Comparison of ENCODE assay signal across 8 mouse cellular contexts in the genomic region with DNA sequence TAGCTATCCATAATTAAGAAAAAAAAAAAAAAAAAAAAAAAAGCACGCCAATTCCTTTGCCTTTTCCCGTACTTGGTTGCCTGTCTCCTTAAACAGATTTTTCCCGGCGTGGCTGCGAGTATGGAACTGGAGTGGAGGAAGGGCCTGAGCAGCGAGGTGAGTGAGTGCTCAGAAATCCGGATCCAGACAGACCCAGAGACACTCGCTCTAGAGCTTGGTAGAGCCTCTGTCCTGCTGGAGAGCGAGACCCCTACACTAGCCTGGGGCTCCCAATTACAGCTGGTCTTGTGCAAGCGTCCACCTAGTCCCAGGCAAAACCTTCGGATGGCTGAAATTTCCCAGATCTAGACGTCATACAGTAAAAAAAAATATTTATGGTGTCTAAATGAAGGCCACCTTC. TPM values are rescaled to one million over a fixed set of nuclear protein-coding genes. Genes with fewer than 3 reads are reported as not detected.
DNase-seq lines count a peak whose midpoint lies in the region; ATAC-seq and TF ChIP-seq lines count a peak whose summit lies in the region.

No protein-coding gene starts in this region.

- no peaks in the 10 kb centered on the region for H3K9me3 ChIP-seq in hindbrain, embryonic 12.5 days (replicated peaks)
- no peaks in the 10 kb centered on the region for H3K9me3 ChIP-seq in liver, embryonic 16.5 days (replicated peaks; ENCODE audit: control insufficient read depth, low read length)
- H3K9me3 ChIP-seq in stomach, embryonic 16.5 days (replicated peaks; ENCODE audit: control insufficient read depth, low read length): no peaks in the 10 kb centered on the region

- no peak overlapping the region for H3K27ac ChIP-seq in hindbrain, embryonic 12.5 days
- peak overlapping the region; percentile 93 for H3K27ac ChIP-seq in liver, embryonic 16.5 days (ENCODE audit: low read length)
- H3K27ac ChIP-seq in stomach, embryonic 16.5 days (ENCODE audit: low read length): peak overlapping the region; percentile 69

- WGBS in hindbrain, embryonic 12.5 days: under 1% methylated on average over 12 of the region's 12 CpGs
- under 1% methylated on average over 12 of the region's 12 CpGs for WGBS in liver, embryonic 16.5 days (ENCODE audit: insufficient replicate concordance)
- under 1% methylated on average over 12 of the region's 12 CpGs for WGBS in stomach, embryonic 16.5 days

- H3ac ChIP-seq in C2C12 (ENCODE audit: control insufficient read depth, insufficient read length, low read depth): peak overlapping the region; percentile 66

- H3K36me3 ChIP-seq in C2C12 (ENCODE audit: control insufficient read depth, insufficient read depth): no peaks in the 10 kb centered on the region
- H3K36me3 ChIP-seq in hindbrain, embryonic 12.5 days: no peaks in the 10 kb centered on the region
- H3K36me3 ChIP-seq in liver, embryonic 16.5 days (ENCODE audit: control insufficient read depth, insufficient read depth): no peaks in the 10 kb centered on the region; the same call in 1 of the 2 replicates
- H3K36me3 ChIP-seq in stomach, embryonic 16.5 days (ENCODE audit: control insufficient read depth, insufficient read depth, low read length): 0 out of 2 replicates have a peak, but pooled peaks cover 3% of the 10 kb centered on the region

- H3K4me2 ChIP-seq in hindbrain, embryonic 12.5 days (replicated peaks): peak overlapping the region; percentile 84
- peak overlapping the region; percentile 77 for H3K4me2 ChIP-seq in liver, embryonic 16.5 days (ENCODE audit: low read depth, low read length)
- H3K4me2 ChIP-seq in stomach, embryonic 16.5 days (ENCODE audit: low read depth, low read length): peak overlapping the region; percentile 77

- peak overlapping the region; percentile 75 for H3K4me3 ChIP-seq in C2C12 (ENCODE audit: insufficient read depth, poor library complexity, severe bottlenecking)
- H3K4me3 ChIP-seq in hindbrain, embryonic 12.5 days: peak overlapping the region; percentile 78
- peak overlapping the region; percentile 79 for H3K4me3 ChIP-seq in liver, embryonic 16.5 days (ENCODE audit: low read depth, low read length)
- H3K4me3 ChIP-seq in stomach, embryonic 16.5 days (replicated peaks; ENCODE audit: low read length): peak overlapping the region; percentile 70

- peak; percentile 46 for DNase-seq in heart, adult 11 months
- DNase-seq in heart, adult 8-10 months (ENCODE audit: low spot score): no peak
- peak; percentile 61 for DNase-seq in embryo, embryonic 10.5 days (ENCODE audit: low spot score)
- DNase-seq in frontal cortex, postnatal 25 days (ENCODE audit: low spot score in 2 of 2): no peak

- H3K4me1 ChIP-seq in hindbrain, embryonic 12.5 days: no peaks in the 10 kb centered on the region
- H3K4me1 ChIP-seq in liver, embryonic 16.5 days (ENCODE audit: control insufficient read depth, low read depth, low read length): peaks cover 50% of the 10 kb centered on the region
- H3K4me1 ChIP-seq in stomach, embryonic 16.5 days (ENCODE audit: control insufficient read depth, insufficient read depth, low read length): no peaks in the 10 kb centered on the region

- peak; percentile 75 for ATAC-seq in hindbrain, embryonic 12.5 days (ENCODE audit: low FRiP score)
- peak; percentile 17 for ATAC-seq in liver, embryonic 16.5 days (ENCODE audit: low read depth)
- peak; percentile 27 for ATAC-seq in stomach, embryonic 16.5 days (ENCODE audit: insufficient read depth, low FRiP score)

- no peaks in the 10 kb centered on the region for H3K27me3 ChIP-seq in C2C12 (ENCODE audit: control insufficient read depth, insufficient read depth, insufficient read length)
- no peaks in the 10 kb centered on the region for H3K27me3 ChIP-seq in hindbrain, embryonic 12.5 days
- H3K27me3 ChIP-seq in liver, embryonic 16.5 days (ENCODE audit: control insufficient read depth, insufficient read depth, low read depth, low read length): no peaks in the 10 kb centered on the region
- H3K27me3 ChIP-seq in stomach, embryonic 16.5 days (ENCODE audit: control insufficient read depth, insufficient read depth, low read length): no peaks in the 10 kb centered on the region

- H3K79me3 ChIP-seq in C2C12 (ENCODE audit: low read depth): peaks cover 46% of the 10 kb centered on the region

- peak overlapping the region; percentile 72 for H3K9ac ChIP-seq in hindbrain, embryonic 12.5 days
- peak overlapping the region; percentile 88 for H3K9ac ChIP-seq in liver, embryonic 16.5 days (ENCODE audit: low read depth, low read length)
- peak overlapping the region; percentile 75 for H3K9ac ChIP-seq in stomach, embryonic 16.5 days (ENCODE audit: low read length)

- peaks cover 54% of the 10 kb centered on the region for H3K79me2 ChIP-seq in C2C12 (ENCODE audit: control insufficient read depth, insufficient read depth)

- no peak for TF ChIP-seq CTCF in C2C12 (IDR thresholded peaks at IDR 0.05; ENCODE audit: control insufficient read depth, insufficient read depth, insufficient read length)

TF ChIP-seq in C2C12, 6 proteins besides CTCF, POLR2A, EP300 and RAD21:
- TF ChIP-seq MYOD1 (IDR thresholded peaks at IDR 0.05; ENCODE audit: control insufficient read depth, insufficient read length, low read depth): no peak

RNA-seq across cellular contexts. Expression of a gene that starts 0.6 kb away (rescaled TPM):
- 1 to 10 TPM; 2.6 to 5.2 (median 3.2) TPM for total RNA-seq in heart, adult 8-10 months (2022)
- 122 TPM for polyA plus RNA-seq in C2C12 (2012; fragmentation: generic; extraction: Trizol)
- 41.8 and 50.7 TPM in 2 replicates for polyA plus RNA-seq in hindbrain, embryonic 12.5 days (2016; fragmentation: Nextera tagmentation; extraction: Ambion mirVana)
- 306 and 342 TPM in 2 replicates for polyA plus RNA-seq in liver, embryonic 16.5 days (2015; fragmentation: Nextera tagmentation; extraction: Ambion mirVana)
- polyA plus RNA-seq in stomach, embryonic 16.5 days (2015; fragmentation: Nextera tagmentation; extraction: Ambion mirVana): 181 and 183 TPM in 2 replicates

Comparison
In these comparisons a context has a peak if more than half of its experiments do, and no peak if none do; other contexts are left out.
1. DNase-seq: peak in heart, adult 11 months (single experiment) and embryo, embryonic 10.5 days (single experiment); none in heart, adult 8-10 months (single experiment) and frontal cortex, postnatal 25 days (0 of 2).
2. ATAC-seq: peak in every context shown above with its lines; median percentile 75 in hindbrain, embryonic 12.5 days; 27 in stomach, embryonic 16.5 days; 17 in liver, embryonic 16.5 days.
3. Peak in every context shown above with its lines, with median percentiles within 50 percentile points of each other: H3K4me3 ChIP-seq, H3K4me2 ChIP-seq and H3K9ac ChIP-seq.